Mouse (Mus musculus): ENCODE results near the gene Uap1. TPM values are rescaled to one million over a fixed set of nuclear protein-coding genes. Genes with fewer than 3 reads are reported as not detected.
"Not testable (repeated sequence)": the region's sequence is repeated elsewhere in the genome, so short reads cannot be mapped to it uniquely, and the experiment has no call there.

The Uap1 gene
- polyA plus RNA-seq, 1 experiment from 2014 or later: 65.0 TPM

DNA sequence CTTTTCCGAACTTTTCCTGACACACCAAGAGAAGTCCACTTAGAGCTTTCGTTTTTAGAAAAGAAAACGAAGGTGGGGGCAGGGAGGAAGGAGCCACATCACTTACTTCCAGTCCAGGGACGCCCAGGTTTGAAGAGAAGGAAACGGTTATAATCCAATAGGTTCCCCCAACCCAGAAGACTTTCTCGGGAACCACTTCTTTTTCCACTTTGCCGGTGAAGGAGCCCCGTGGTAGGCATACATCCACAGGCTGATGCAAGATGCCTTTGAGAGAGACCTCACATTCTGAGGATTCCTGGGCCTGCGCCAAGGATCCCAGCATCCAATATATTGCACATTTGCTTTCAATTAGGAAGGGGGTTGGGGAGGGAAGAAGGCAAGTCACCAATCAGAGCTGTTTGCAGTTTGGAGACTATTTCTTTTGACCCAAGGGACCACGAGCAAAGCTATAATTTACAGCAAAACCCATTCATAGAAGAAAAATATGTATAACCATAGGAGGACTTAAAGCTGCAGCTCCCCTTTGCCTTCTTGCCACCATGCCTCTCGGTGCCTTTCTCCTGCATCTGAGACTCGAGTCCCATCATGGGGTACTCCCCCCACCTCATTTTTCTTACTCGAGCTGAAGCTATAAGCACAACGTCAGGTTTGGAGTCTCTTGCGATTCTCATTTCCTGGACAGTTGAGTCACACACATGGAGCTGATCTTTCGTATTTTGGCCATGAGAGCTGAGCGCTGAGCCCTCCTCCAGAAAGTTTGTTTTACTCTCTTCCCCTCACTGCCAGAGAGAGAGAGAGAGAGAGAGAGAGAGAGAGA is 64.0 kb downstream of the Uap1 start, which contains the start of gene Ddr2:
Ddr2 (minus strand) TSS at position 247 of the 817 bp plus-strand sequence.
- no peaks in the 10 kb centered on the region for H3K36me3 ChIP-seq (ENCODE audit: control insufficient read depth, insufficient read depth, low read length)
- H3K4me3 ChIP-seq (ENCODE audit: low read length): peak within 1 kb of the TSS; percentile 21
- no peaks in the 10 kb centered on the region for H3K27me3 ChIP-seq (replicated peaks; ENCODE audit: control insufficient read depth, insufficient read depth, low read length)
- H3K4me2 ChIP-seq (ENCODE audit: low read length): peak within 1 kb of the TSS; percentile 21
- H3K9me3 ChIP-seq (ENCODE audit: control insufficient read depth, low read length): no peaks in the 10 kb centered on the region
- ATAC-seq: no peak
- 70% methylated on average over 17 of the region's 17 CpGs for WGBS
- peak within 1 kb of the TSS; percentile 27 for H3K9ac ChIP-seq (ENCODE audit: low read depth, low read length)
- 0 out of 2 replicates have a peak within 1 kb of the TSS, but pooled peaks have one; percentile 17 for H3K27ac ChIP-seq (ENCODE audit: low read depth, low read length)
- no peaks in the 10 kb centered on the region for H3K4me1 ChIP-seq (ENCODE audit: control insufficient read depth, insufficient read depth, low read depth, low read length)

DNA sequence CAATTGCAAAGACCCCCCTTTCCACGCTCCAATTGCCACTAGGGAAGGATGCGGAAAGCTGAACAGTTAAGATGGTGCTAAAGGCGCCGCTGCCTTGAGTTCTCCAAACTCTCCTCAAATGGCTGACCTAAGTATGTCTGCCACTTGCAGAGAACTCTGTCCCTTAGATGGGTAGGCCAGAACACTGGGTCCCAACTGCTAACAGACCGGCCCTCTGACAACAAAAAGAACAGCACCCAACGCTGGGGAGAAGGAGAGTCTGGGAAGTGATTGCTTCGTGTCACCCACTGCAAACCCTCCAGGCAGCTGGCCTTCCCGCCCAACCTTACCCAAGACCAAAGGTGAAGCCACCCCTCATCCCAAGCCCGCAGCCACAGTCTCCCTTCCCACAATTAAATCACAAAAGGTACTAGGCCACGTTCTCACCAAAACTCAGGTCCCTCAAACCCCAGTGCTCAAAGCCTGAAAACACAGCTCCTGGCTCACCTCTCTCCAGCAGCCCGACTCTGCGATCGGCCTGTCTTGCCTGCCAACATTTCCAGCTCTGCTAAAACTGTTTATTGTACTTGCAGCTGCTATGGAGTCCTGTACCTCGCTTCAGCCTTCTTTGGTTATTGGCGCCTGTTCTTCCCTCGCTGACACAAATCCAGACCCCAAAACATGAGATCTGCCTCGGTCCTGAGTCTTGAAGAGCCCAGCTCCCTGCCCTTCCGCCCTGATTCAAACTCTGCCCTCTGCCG is 64.8 kb downstream of the Uap1 start:
- peak overlapping the region; percentile 27 for H3K9ac ChIP-seq (ENCODE audit: low read depth, low read length)
- H3K36me3 ChIP-seq (ENCODE audit: control insufficient read depth, insufficient read depth, low read length): no peaks in the 10 kb centered on the region
- no peak for ATAC-seq
- H3K27ac ChIP-seq (ENCODE audit: low read depth, low read length): 0 out of 2 replicates have a peak overlapping the region, but pooled peaks have one; percentile 17
- no peaks in the 10 kb centered on the region for H3K9me3 ChIP-seq (ENCODE audit: control insufficient read depth, low read length)
- no peaks in the 10 kb centered on the region for H3K4me1 ChIP-seq (ENCODE audit: control insufficient read depth, insufficient read depth, low read depth, low read length)
- no peaks in the 10 kb centered on the region for H3K27me3 ChIP-seq (replicated peaks; ENCODE audit: control insufficient read depth, insufficient read depth, low read length)
- 85% methylated on average over 19 of the region's 19 CpGs for WGBS
- H3K4me3 ChIP-seq (ENCODE audit: low read length): peak overlapping the region; percentile 21
- H3K4me2 ChIP-seq (ENCODE audit: low read length): peak overlapping the region; percentile 21

DNA sequence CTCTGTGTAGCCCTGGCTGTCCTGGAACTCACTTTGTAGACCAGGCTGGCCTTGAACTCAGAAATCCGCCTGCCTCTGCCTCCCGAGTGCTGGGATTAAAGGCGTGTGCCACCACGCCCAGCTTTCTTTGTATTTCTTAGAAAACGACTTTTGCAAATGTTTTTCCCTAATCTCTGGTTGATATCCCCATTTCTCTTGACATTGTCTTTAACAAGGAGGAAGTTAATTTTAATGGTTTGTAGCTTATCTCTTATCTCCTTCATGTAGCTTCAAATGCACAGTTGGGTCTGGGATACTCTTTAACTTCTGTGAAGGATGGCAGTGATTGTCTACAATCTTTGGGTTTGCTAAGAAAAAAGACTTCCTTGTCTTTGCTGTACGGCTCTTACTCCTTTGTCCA is 71.9 kb downstream of the Uap1 start:
- not testable (repeated sequence) for ATAC-seq; H3K4me2 ChIP-seq (ENCODE audit: low read length); H3K36me3 ChIP-seq (ENCODE audit: control insufficient read depth, insufficient read depth, low read length); H3K9ac ChIP-seq (ENCODE audit: low read depth, low read length); H3K27me3 ChIP-seq (replicated peaks; ENCODE audit: control insufficient read depth, insufficient read depth, low read length); H3K4me1 ChIP-seq (ENCODE audit: control insufficient read depth, insufficient read depth, low read depth, low read length); H3K4me3 ChIP-seq (ENCODE audit: low read length); H3K27ac ChIP-seq (ENCODE audit: low read depth, low read length); H3K9me3 ChIP-seq (ENCODE audit: control insufficient read depth, low read length)
- WGBS: 91% methylated on average over 6 of the region's 6 CpGs

Other genes starting within 250 kb of the Uap1 start
- 3.2 and 3.9 TPM in 2 replicates for gene Ccdc190, start 246.3 kb downstream of the Uap1 start, polyA plus RNA-seq (2015; fragmentation: Nextera tagmentation; extraction: Ambion mirVana)
- 26.5 and 33.3 TPM in 2 replicates for gene Hsd17b7, start 205.7 kb downstream of the Uap1 start, polyA plus RNA-seq (2015; fragmentation: Nextera tagmentation; extraction: Ambion mirVana)
- gene Ddr2, start 64.2 kb downstream of the Uap1 start, polyA plus RNA-seq (2015; fragmentation: Nextera tagmentation; extraction: Ambion mirVana): 7.7 and 10.1 TPM in 2 replicates
- 8.1 and 10.4 TPM in 2 replicates for gene Uhmk1, start 40.4 kb upstream of the Uap1 start, polyA plus RNA-seq (2015; fragmentation: Nextera tagmentation; extraction: Ambion mirVana)
- 0.15 TPM in 1 of 2 replicates, not detected in the other for gene Sh2d1b2, start 57.8 kb upstream of the Uap1 start, polyA plus RNA-seq (2015; fragmentation: Nextera tagmentation; extraction: Ambion mirVana)
- gene Sh2d1b1, start 102.4 kb upstream of the Uap1 start, polyA plus RNA-seq (2015; fragmentation: Nextera tagmentation; extraction: Ambion mirVana): 0.06 TPM in 1 of 2 replicates, not detected in the other
- 1.4 and 1.6 TPM in 2 replicates for gene Gm7694, start 131.4 kb upstream of the Uap1 start, polyA plus RNA-seq (2015; fragmentation: Nextera tagmentation; extraction: Ambion mirVana)
- 0.63 and 0.85 TPM in 2 replicates for gene Spata46, start 133.8 kb upstream of the Uap1 start, polyA plus RNA-seq (2015; fragmentation: Nextera tagmentation; extraction: Ambion mirVana)

Data from hindbrain, embryonic 16.5 days (tissue).